Mouse (Mus musculus) layer of hippocampus, adult 11-12 months (tissue): ENCODE measurements at regions not wholly inside any gene's neighbourhood (a gene's known extent, or its start where the extent isn't known, plus 50 kb on each side); places are given as distances from the start of the nearest gene placed in this dataset.

Experiments
- DNase-seq: peaks from one replicate; pipeline ENCODE4 v3.0.0; 2022; ENCODE audit warnings: low spot score

DNA sequence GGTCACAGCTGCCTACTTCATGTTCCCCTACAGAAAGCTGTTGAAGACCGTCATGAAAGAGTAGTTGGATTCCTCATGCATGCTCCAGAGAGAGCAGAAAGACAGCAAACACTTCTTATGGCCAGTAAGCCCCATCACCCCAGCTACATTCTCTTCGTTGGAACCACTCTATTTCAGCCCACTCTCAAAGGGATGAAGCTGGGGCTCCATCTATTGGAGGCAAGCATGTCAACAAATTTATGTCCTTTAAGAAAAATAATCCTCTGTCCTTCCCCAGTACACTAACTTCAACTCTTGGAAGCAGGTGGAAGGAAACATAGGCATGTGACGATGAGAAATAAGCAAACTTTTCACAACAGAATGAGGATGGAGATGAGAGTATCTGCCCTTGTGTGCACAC lies 438.5 kb downstream of the Cdk5rap2 start:
- no peak for DNase-seq

GRCm38 (mm10) chr4:69968424-69968823 lies 441.8 kb downstream of the Cdk5rap2 start:
- DNase-seq, result no peak
